Mouse (Mus musculus): ENCODE measurements around the gene Meis1. TPM values are rescaled to one million over a fixed set of nuclear protein-coding genes. Genes with fewer than 3 reads are reported as not detected.

The Meis1 gene
- polyA plus RNA-seq, 1 experiment from 2014 or later, result 29.4 TPM

- Histone ChIP-seq H3K4me3 (no peak overlapping the region), H3K9ac (replicated peaks) (no peak overlapping the region), H3K36me3 (no peaks in the 10 kb centered on the region), H3K27ac (replicated peaks) (no peak overlapping the region), H3K4me2 (replicated peaks) (no peak overlapping the region), H3K27me3 (no peaks in the 10 kb centered on the region), H3K4me1 (no peaks in the 10 kb centered on the region), H3K9me3 (no peaks in the 10 kb centered on the region)
- WGBS, result 81% methylated on average over 4 of the region's 4 CpGs
- ATAC-seq (replicated peaks), result no peak
Observed at GRCm38 (mm10) chr11:18850772-18851171, 168.0 kb downstream of the Meis1 start.

- ATAC-seq (replicated peaks), result no peak
- Histone ChIP-seq H3K9me3 (no peaks in the 10 kb centered on the region), H3K36me3 (no peaks in the 10 kb centered on the region), H3K27ac (replicated peaks) (no peak overlapping the region), H3K27me3 (no peaks in the 10 kb centered on the region), H3K9ac (replicated peaks) (no peak overlapping the region), H3K4me3 (no peak overlapping the region), H3K4me2 (replicated peaks) (no peak overlapping the region), H3K4me1 (no peaks in the 10 kb centered on the region)
- WGBS, result 90% methylated on average over 3 of the region's 3 CpGs
Observed at GRCm38 (mm10) chr11:18847650-18848049, 171.1 kb downstream of the Meis1 start.

GRCm38 (mm10) chr11:18846472-18846871, 172.3 kb downstream of the Meis1 start:
- 89% methylated on average over 4 of the region's 4 CpGs for WGBS
- no peaks in the 10 kb centered on the region for H3K9me3 ChIP-seq
- H3K27ac ChIP-seq (replicated peaks), result no peak overlapping the region
- no peaks in the 10 kb centered on the region for H3K4me1 ChIP-seq
- H3K36me3 ChIP-seq, result no peaks in the 10 kb centered on the region
- no peaks in the 10 kb centered on the region for H3K27me3 ChIP-seq
- no peak overlapping the region for H3K9ac ChIP-seq (replicated peaks)
- H3K4me2 ChIP-seq (replicated peaks), result no peak overlapping the region
- no peak for ATAC-seq (replicated peaks)
- H3K4me3 ChIP-seq, result no peak overlapping the region

- H3K4me2 ChIP-seq (replicated peaks), result no peak overlapping the region
- H3K27me3 ChIP-seq, result no peaks in the 10 kb centered on the region
- no peaks in the 10 kb centered on the region for H3K9me3 ChIP-seq
- H3K9ac ChIP-seq (replicated peaks), result no peak overlapping the region
- no peak overlapping the region for H3K27ac ChIP-seq (replicated peaks)
- H3K4me3 ChIP-seq, result no peak overlapping the region
- WGBS, result 87% methylated on average over 3 of the region's 3 CpGs
- H3K36me3 ChIP-seq, result no peaks in the 10 kb centered on the region
- no peaks in the 10 kb centered on the region for H3K4me1 ChIP-seq
- ATAC-seq (replicated peaks), result no peak
Observed at GRCm38 (mm10) chr11:18845900-18846299, 172.9 kb downstream of the Meis1 start.

GRCm38 (mm10) chr11:18845466-18845865, 173.3 kb downstream of the Meis1 start:
- H3K4me1 ChIP-seq, result no peaks in the 10 kb centered on the region
- no peak overlapping the region for H3K4me2 ChIP-seq (replicated peaks)
- no peaks in the 10 kb centered on the region for H3K36me3 ChIP-seq
- no peaks in the 10 kb centered on the region for H3K27me3 ChIP-seq
- H3K27ac ChIP-seq (replicated peaks), result no peak overlapping the region
- no peak for ATAC-seq (replicated peaks)
- H3K4me3 ChIP-seq, result no peak overlapping the region
- H3K9ac ChIP-seq (replicated peaks), result no peak overlapping the region
- no peaks in the 10 kb centered on the region for H3K9me3 ChIP-seq
- 93% methylated on average over 6 of the region's 6 CpGs for WGBS

GRCm38 (mm10) chr11:18830087-18830486, 188.7 kb downstream of the Meis1 start:
- Histone ChIP-seq H3K36me3 (no peaks in the 10 kb centered on the region), H3K4me2 (replicated peaks) (no peak overlapping the region), H3K9ac (replicated peaks) (no peak overlapping the region), H3K9me3 (no peaks in the 10 kb centered on the region), H3K27ac (replicated peaks) (no peak overlapping the region), H3K4me1 (no peaks in the 10 kb centered on the region), H3K27me3 (no peaks in the 10 kb centered on the region), H3K4me3 (no peak overlapping the region)
- no peak for ATAC-seq (replicated peaks)

Data from forebrain, embryonic 15.5 days (tissue).